Mouse (Mus musculus) kidney, postnatal 0 days (tissue): ENCODE measurements around the gene 1700020A23Rik. TPM values are rescaled to one million over a fixed set of nuclear protein-coding genes. Genes with fewer than 3 reads are reported as not detected.

Experiments used
- ATAC-seq: fragments of 200-750 bp; cut with Nextera tagmentation; replicated peaks from 2 replicates; pipeline ENCODE4 v1.8.0; 2017; ENCODE audit warnings: low read depth, moderate number of reproducible peaks, moderate TSS enrichment, moderate library complexity; ENCODE audit not compliant: low FRiP score
- DNase-seq: peaks from one replicate; pipeline ENCODE4 v3.0.0-alpha.2; 2016; ENCODE audit warnings: low spot score
- H3K27ac ChIP-seq: fragments of 300-500 bp; sonication (generic); 2 replicates; pipeline ENCODE4 v1.5.1; 2014; ENCODE audit warnings: mild to moderate bottlenecking
- H3K27me3 ChIP-seq: fragments of 300-500 bp; sonication (generic); 2 replicates; pipeline ENCODE4 v1.6.1; 2014; ENCODE audit warnings: low read length, mixed read lengths; ENCODE audit not compliant: insufficient read depth
- H3K36me3 ChIP-seq: fragments of 300-500 bp; sonication (generic); 2 replicates; pipeline ENCODE4 v1.6.1; 2014; ENCODE audit warnings: low read length, mixed read lengths; ENCODE audit not compliant: insufficient read depth
- H3K4me1 ChIP-seq: fragments of 300-500 bp; sonication (generic); replicated peaks from 2 replicates; pipeline ENCODE4 v1.6.1; 2014; ENCODE audit warnings: antibody characterized with exemption, low read length, mixed read lengths; ENCODE audit not compliant: insufficient read depth
- H3K4me2 ChIP-seq: fragments of 300-500 bp; sonication (generic); 2 replicates; pipeline ENCODE4 v1.6.1; 2014; ENCODE audit warnings: mild to moderate bottlenecking, low read length, moderate library complexity, mixed read lengths
- H3K4me3 ChIP-seq: fragments of 300-500 bp; sonication (generic); replicated peaks from 2 replicates; pipeline ENCODE4 v1.5.1; 2014; ENCODE audit warnings: low read depth, low read length
- H3K9ac ChIP-seq: fragments of 300-500 bp; sonication (generic); 2 replicates; pipeline ENCODE4 v1.6.1; 2014; ENCODE audit warnings: low read depth, low read length
- H3K9me3 ChIP-seq: fragments of 300-500 bp; sonication (generic); replicated peaks from 2 replicates; pipeline ENCODE4 v1.6.1; 2016; ENCODE audit warnings: low read length, inconsistent platforms, mixed read lengths
- CTCF ChIP-seq: IDR thresholded peaks from 2 replicates; pipeline ENCODE4 v1.5.1; 2016; ENCODE audit warnings: antibody characterized with exemption, low read depth, mild to moderate bottlenecking, moderate library complexity
- WGBS: fragments of 180-500 bp; shearing (Covaris S2); extraction: QIAGEN DNeasy Blood & Tissue Kit; methylation state at CpG from one replicate; pipeline ENCODE4 v1.1.7; 2014; 5-methylcytosine and 5-hydroxymethylcytosine counted together
- polyA plus RNA-seq: library from polyadenylated mRNA; unstranded; fragments of >200 nt; fragmentation: Nextera tagmentation; extraction: Ambion mirVana; gene quantifications from 2 replicates; pipeline ENCODE4 v1.2.1, GENCODE M21; 2015

Gene 1700020A23Rik
- polyA plus RNA-seq, 1 experiment from 2014 or later = not detected

DNA sequence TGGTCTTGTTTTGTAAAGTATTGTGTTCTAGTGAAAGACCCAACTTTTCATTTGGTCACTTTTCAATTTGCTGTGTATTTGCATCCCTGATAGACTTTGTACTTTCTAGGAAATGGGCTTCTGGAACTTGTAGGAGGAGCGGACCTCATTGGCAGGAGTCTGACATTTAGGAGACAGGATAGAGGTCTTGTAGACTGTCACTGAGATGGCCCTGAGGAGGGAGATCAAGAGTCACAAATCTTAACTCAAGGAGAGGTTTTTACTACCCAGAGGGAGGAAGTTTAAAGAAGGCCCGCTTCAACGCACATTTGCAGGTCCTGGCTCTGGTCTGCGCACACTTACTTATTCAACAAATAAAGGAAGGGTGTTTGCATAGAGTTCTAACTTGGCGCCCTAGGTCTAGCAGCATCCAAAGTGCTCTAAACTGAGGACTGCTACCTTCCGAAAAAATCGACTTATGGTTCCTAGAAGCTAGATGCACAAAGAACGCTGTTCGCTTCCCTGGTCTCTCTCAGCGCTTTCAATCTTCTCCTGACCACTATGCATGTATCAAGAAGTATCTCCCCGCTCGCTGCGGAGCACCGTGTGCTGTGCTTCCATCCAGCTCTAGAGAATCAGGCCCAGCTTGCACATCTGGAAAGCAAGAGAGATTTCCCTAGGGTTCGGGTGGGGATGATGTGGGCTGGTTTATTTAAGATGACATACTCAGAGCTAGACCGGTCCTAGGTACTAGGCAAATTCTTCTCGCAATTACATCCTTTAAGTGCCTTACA lies 44.1 kb downstream of the 1700020A23Rik start:
- Histone ChIP-seq H3K4me1 (peaks cover 8% of the 10 kb centered on the region; the same call in 1 of the 2 replicates), H3K4me3 (peak overlapping the region; percentile 88), H3K36me3 (no peaks in the 10 kb centered on the region), H3K9me3 (no peaks in the 10 kb centered on the region), H3K9ac (peak overlapping the region; percentile 87; the same call in 1 of the 2 replicates), H3K27me3 (no peaks in the 10 kb centered on the region), H3K27ac (no peak overlapping the region), H3K4me2 (peak overlapping the region; percentile 93)
- WGBS = 5% methylated on average over 17 of the region's 17 CpGs
- ATAC-seq (0 out of 2 replicates have a peak, but pooled peaks have one; percentile 3), DNase-seq (peak; percentile 39)
- no peak for TF ChIP-seq CTCF

DNA sequence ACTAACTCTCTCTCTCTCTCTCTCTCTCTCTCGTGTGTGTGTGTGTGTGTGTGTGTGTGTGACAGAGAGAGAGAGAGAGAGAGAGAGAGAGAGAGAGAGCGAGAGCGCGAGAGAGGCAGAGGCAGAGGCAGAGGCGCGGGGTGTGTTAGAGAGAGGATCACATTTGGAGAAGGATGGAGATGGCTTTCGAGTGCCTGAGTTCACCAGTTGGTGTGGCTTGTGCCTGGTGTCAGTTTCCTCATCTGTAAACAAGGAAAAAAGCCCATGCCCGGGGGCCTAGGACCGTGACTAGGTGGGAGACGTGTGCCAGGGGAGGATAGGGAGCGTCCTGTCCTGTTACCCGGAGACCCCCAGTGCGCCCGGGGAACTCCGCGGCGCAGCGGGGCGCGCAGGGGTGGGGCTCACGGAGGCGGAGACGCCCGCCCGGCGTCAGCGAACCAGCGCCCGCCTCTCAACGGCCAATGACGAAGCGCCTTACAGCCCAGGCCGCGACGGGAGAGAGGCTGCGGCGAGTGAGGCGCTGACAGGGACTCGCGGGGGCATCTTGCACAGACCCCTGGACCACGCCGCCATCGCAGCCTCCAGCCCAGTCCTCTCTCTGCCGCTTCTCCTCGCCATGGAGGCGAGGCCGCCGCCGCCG lies 44.9 kb downstream of the 1700020A23Rik start, which contains the start of gene Ptpra:
Ptpra (plus strand) TSS at position 485 of the 640 bp plus-strand sequence.
- DNase-seq (peak; percentile 93), ATAC-seq (peak; percentile 95)
- H3K4me2 ChIP-seq = peak within 1 kb of the TSS; percentile 93
- peak within 1 kb of the TSS; percentile 87 for H3K9ac ChIP-seq
- no peaks in the 10 kb centered on the region for H3K36me3 ChIP-seq
- peak within 1 kb of the TSS; percentile 88 for H3K4me3 ChIP-seq
- H3K27me3 ChIP-seq = no peaks in the 10 kb centered on the region
- H3K9me3 ChIP-seq = no peaks in the 10 kb centered on the region
- 0% methylated on average over 47 of the region's 50 CpGs for WGBS
- H3K27ac ChIP-seq = peak within 1 kb of the TSS; percentile 87
- H3K4me1 ChIP-seq = peaks cover 8% of the 10 kb centered on the region; the same call in 1 of the 2 replicates
- TF ChIP-seq CTCF = no peak

DNA sequence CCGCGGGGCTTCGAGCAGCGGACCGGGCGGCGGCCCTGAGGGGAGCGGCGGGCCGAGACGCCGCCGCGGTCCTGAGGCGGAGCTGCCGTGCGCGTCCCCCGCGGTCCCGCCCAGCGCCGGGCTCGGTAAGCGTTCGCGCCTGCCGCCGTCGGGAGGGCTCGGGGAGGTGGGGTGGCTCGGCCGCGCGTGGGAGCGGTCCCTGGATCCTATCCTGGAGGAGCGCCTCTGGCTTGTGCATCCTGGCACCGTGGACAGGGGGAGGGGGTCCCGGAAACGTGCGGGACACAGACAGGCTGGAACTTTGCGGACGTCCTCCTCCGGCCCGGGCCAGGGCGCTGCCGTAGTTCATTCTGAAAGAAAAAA lies 45.4 kb downstream of the 1700020A23Rik start:
- H3K9ac ChIP-seq = peak overlapping the region; percentile 87
- under 1% methylated on average over 37 of the region's 47 CpGs for WGBS
- H3K9me3 ChIP-seq = no peaks in the 10 kb centered on the region
- TF ChIP-seq CTCF = no peak
- peak; percentile 69 for DNase-seq
- ATAC-seq = peak; percentile 82
- peak overlapping the region; percentile 87 for H3K27ac ChIP-seq
- peak overlapping the region; percentile 93 for H3K4me2 ChIP-seq
- no peaks in the 10 kb centered on the region for H3K36me3 ChIP-seq
- H3K4me1 ChIP-seq = peaks cover 8% of the 10 kb centered on the region; the same call in 1 of the 2 replicates
- H3K4me3 ChIP-seq = peak overlapping the region; percentile 88
- H3K27me3 ChIP-seq = no peaks in the 10 kb centered on the region

DNA sequence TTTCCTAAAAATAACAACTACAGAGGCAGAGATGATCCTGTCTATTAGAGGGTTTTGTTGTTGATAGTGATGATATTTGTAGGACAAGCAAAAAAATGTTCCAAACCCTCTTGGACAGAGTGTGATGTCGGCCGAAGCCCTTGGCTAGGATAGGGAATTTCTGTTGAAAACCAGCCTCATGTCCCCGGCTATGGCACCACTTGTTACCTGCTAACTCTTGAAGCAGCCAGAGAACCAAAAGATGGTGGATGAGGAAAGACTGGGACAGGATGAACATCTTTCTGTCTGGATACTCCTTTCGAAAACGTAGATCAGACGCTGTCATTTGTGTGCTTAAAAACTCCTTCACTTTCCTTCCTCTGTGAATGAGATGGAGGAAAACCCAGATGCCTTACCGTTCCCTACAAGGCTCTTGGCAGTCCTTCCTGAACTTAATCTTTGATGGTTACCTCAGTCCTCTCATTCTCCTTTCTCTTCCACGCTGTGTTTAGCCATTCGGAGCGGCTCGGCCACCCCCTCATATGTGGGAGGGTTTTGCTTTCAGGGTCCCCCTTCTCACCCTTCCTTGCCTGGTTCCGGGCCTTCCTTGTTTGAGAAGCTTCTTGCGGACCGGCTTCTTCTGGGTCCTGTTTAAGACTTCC lies 46.1 kb downstream of the 1700020A23Rik start:
- Histone ChIP-seq H3K4me1 (peaks cover 13% of the 10 kb centered on the region), H3K27me3 (no peaks in the 10 kb centered on the region), H3K4me2 (peak overlapping the region; percentile 93), H3K27ac (no peak overlapping the region), H3K4me3 (peak overlapping the region; percentile 88), H3K9ac (peak overlapping the region; percentile 87), H3K36me3 (no peaks in the 10 kb centered on the region), H3K9me3 (no peaks in the 10 kb centered on the region)
- ATAC-seq (no peak), DNase-seq (peak; percentile 33)
- no peak for TF ChIP-seq CTCF
- WGBS = 36% methylated on average over 14 of the region's 14 CpGs

DNA sequence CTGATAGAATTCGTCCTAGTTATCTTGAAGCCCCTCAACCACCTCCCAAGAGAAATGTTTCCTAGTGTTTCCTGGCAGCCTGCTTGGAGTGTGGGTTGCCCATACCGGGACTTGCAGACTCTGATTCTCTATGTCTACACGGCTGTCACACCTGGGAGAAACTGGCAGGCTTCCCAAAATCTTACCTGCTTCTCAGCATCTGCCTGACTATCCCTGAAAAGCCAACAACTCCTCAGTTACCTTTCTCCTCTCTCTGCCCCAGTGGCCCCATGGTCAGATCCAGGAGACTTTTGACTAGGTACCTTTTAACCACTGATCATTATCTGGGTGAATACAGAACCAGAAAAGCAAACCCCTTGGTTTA lies 46.6 kb downstream of the 1700020A23Rik start:
- ATAC-seq (no peak), DNase-seq (no peak)
- 42% methylated on average over 3 of the region's 3 CpGs for WGBS
- H3K27ac ChIP-seq = no peak overlapping the region
- TF ChIP-seq CTCF = no peak
- no peaks in the 10 kb centered on the region for H3K36me3 ChIP-seq
- H3K9me3 ChIP-seq = no peaks in the 10 kb centered on the region
- peak overlapping the region; percentile 88 for H3K4me3 ChIP-seq
- peak overlapping the region; percentile 93 for H3K4me2 ChIP-seq
- H3K4me1 ChIP-seq = peaks cover 13% of the 10 kb centered on the region
- H3K9ac ChIP-seq = no peak overlapping the region
- H3K27me3 ChIP-seq = no peaks in the 10 kb centered on the region

DNA sequence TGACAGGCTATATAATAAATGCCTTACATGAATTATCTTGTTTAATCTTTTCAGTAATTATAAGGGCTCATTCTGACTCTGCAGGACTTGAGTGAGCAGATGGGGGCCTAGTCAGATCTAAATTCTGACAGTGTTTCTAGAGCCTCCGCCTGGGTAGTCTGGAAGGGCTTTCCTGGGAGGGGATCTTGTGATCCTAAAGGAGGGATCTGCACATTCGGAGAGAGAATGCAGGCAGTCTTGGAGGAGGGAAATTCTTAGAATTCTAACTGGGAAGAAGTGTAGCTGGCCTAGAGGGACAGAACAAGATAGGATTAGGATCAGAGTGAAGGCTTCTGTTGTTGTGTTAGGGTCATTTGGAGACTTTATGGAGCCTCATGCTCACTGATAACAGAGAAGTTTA lies 47.2 kb downstream of the 1700020A23Rik start:
- no peak for ATAC-seq
- WGBS = 61% methylated on average over 2 of the region's 2 CpGs
- no peak for TF ChIP-seq CTCF

More for the DNA sequence above, 47.2 kb downstream of the 1700020A23Rik start:
- Histone ChIP-seq H3K4me1 (peaks cover 13% of the 10 kb centered on the region), H3K9ac (no peak overlapping the region), H3K36me3 (no peaks in the 10 kb centered on the region), H3K27ac (no peak overlapping the region), H3K4me3 (no peak overlapping the region), H3K9me3 (no peaks in the 10 kb centered on the region), H3K27me3 (no peaks in the 10 kb centered on the region), H3K4me2 (no peak overlapping the region)
- DNase-seq = no peak
